Mouse (Mus musculus): ENCODE data around the gene Alg14. TPM values are rescaled to one million over a fixed set of nuclear protein-coding genes. Genes with fewer than 3 reads are reported as not detected.

Alg14 gene
- polyA plus RNA-seq, 1 experiment = 18.2 TPM

GRCm38 (mm10) chr3:121365131-121365530 is 73.6 kb downstream of the Alg14 start:
- TF ChIP-seq CTCF (IDR thresholded peaks at IDR 0.05; ENCODE audit: low read depth, low read length) (no peak), EP300 (IDR thresholded peaks at IDR 0.05; ENCODE audit: insufficient read depth, low read depth, low read length) (no peak), POLR2A (IDR thresholded peaks at IDR 0.05; ENCODE audit: insufficient read depth, low read length) (no peak)
- Histone ChIP-seq H3K27me3 (ENCODE audit: control insufficient read depth, insufficient read depth, low read length, poor library complexity, severe bottlenecking) (no peaks in the 10 kb centered on the region), H3K9ac (ENCODE audit: low read depth, poor library complexity, severe bottlenecking) (no peak overlapping the region), H3K4me3 (ENCODE audit: low read depth, low read length) (no peak overlapping the region), H3K36me3 (ENCODE audit: control insufficient read depth, insufficient read depth, low read length, poor library complexity, severe bottlenecking) (no peaks in the 10 kb centered on the region), H3K9me3 (replicated peaks; ENCODE audit: control insufficient read depth, insufficient read depth, low read length, poor library complexity, severe bottlenecking) (no peaks in the 10 kb centered on the region), H3K27ac (ENCODE audit: insufficient read depth, low read length) (no peak overlapping the region), H3K4me1 (ENCODE audit: control insufficient read depth, insufficient read depth, low read length) (no peaks in the 10 kb centered on the region)

- TF ChIP-seq EP300 (IDR thresholded peaks at IDR 0.05; ENCODE audit: insufficient read depth, low read depth, low read length) (no peak), CTCF (IDR thresholded peaks at IDR 0.05; ENCODE audit: low read depth, low read length) (no peak), POLR2A (IDR thresholded peaks at IDR 0.05; ENCODE audit: insufficient read depth, low read length) (no peak)
Observed at GRCm38 (mm10) chr3:121368616-121369015, 77.0 kb downstream of the Alg14 start.

DNA sequence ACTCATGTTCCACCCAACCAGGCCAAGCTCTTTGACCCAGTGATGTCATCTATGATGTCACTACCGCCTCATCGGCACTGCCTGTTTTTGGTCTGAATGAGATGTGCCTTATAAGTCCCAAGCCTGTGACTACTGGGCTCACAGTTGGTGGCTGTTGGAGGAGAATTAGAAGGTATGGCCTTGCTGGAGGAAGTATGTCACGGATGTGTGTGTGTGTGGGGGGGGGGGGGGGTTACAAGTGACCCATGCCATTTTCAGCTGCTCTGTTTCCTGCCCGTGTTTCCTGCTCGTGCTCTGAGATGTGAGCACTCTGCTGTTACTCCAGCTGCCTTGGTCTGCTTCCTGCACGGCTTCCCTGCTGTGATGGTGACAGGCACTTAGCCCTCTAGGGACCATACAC is 77.9 kb downstream of the Alg14 start:
- no peaks in the 10 kb centered on the region for H3K9me3 ChIP-seq (replicated peaks; ENCODE audit: control insufficient read depth, insufficient read depth, low read length, poor library complexity, severe bottlenecking)
- no peak overlapping the region for H3K4me3 ChIP-seq (ENCODE audit: low read depth, low read length)

More at GRCm38 (mm10) chr3:121368616-121369015, 77.0 kb downstream of the Alg14 start:
- no peaks in the 10 kb centered on the region for H3K27me3 ChIP-seq (ENCODE audit: control insufficient read depth, insufficient read depth, low read length, poor library complexity, severe bottlenecking)
- H3K9ac ChIP-seq (ENCODE audit: low read depth, poor library complexity, severe bottlenecking) = no peak overlapping the region
- H3K4me3 ChIP-seq (ENCODE audit: low read depth, low read length) = no peak overlapping the region
- H3K27ac ChIP-seq (ENCODE audit: insufficient read depth, low read length) = no peak overlapping the region
- no peaks in the 10 kb centered on the region for H3K9me3 ChIP-seq (replicated peaks; ENCODE audit: control insufficient read depth, insufficient read depth, low read length, poor library complexity, severe bottlenecking)
- H3K36me3 ChIP-seq (ENCODE audit: control insufficient read depth, insufficient read depth, low read length, poor library complexity, severe bottlenecking) = no peaks in the 10 kb centered on the region
- H3K4me1 ChIP-seq (ENCODE audit: control insufficient read depth, insufficient read depth, low read length) = no peaks in the 10 kb centered on the region

DNA sequence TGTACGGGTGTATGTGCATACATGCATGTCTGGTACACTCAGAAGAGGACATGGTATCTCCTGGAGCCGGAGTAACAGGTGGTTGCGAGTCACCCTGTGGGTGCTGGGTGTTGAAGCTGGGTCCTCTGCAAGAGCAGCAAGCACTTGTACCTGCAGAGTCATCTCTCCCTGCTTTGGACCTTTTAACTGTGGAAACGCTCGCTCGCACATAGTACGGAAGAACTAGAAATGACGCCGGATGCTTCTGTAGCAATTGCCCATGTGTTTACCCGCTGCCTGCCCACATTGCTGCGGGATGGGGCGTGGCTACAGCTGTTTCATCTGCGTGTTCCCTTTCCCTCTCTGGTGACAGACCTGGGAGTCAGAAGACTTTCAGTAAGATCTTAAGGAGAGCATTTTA is 78.7 kb downstream of the Alg14 start:
- no peaks in the 10 kb centered on the region for H3K4me1 ChIP-seq (ENCODE audit: control insufficient read depth, insufficient read depth, low read length)
- no peaks in the 10 kb centered on the region for H3K27me3 ChIP-seq (ENCODE audit: control insufficient read depth, insufficient read depth, low read length, poor library complexity, severe bottlenecking)
- no peak overlapping the region for H3K27ac ChIP-seq (ENCODE audit: insufficient read depth, low read length)
- H3K4me3 ChIP-seq (ENCODE audit: low read depth, low read length) = no peak overlapping the region
- no peak overlapping the region for H3K9ac ChIP-seq (ENCODE audit: low read depth, poor library complexity, severe bottlenecking)
- no peaks in the 10 kb centered on the region for H3K36me3 ChIP-seq (ENCODE audit: control insufficient read depth, insufficient read depth, low read length, poor library complexity, severe bottlenecking)
- no peak for TF ChIP-seq CTCF (IDR thresholded peaks at IDR 0.05; ENCODE audit: low read depth, low read length)
- TF ChIP-seq POLR2A (IDR thresholded peaks at IDR 0.05; ENCODE audit: insufficient read depth, low read length) = no peak
- TF ChIP-seq EP300 (IDR thresholded peaks at IDR 0.05; ENCODE audit: insufficient read depth, low read depth, low read length) = no peak
- H3K9me3 ChIP-seq (replicated peaks; ENCODE audit: control insufficient read depth, insufficient read depth, low read length, poor library complexity, severe bottlenecking) = no peaks in the 10 kb centered on the region

More for the DNA sequence above, 77.9 kb downstream of the Alg14 start:
- Histone ChIP-seq H3K36me3 (ENCODE audit: control insufficient read depth, insufficient read depth, low read length, poor library complexity, severe bottlenecking) (no peaks in the 10 kb centered on the region), H3K9ac (ENCODE audit: low read depth, poor library complexity, severe bottlenecking) (no peak overlapping the region), H3K27ac (ENCODE audit: insufficient read depth, low read length) (no peak overlapping the region), H3K4me1 (ENCODE audit: control insufficient read depth, insufficient read depth, low read length) (no peaks in the 10 kb centered on the region), H3K27me3 (ENCODE audit: control insufficient read depth, insufficient read depth, low read length, poor library complexity, severe bottlenecking) (no peaks in the 10 kb centered on the region)
- no peak for TF ChIP-seq POLR2A (IDR thresholded peaks at IDR 0.05; ENCODE audit: insufficient read depth, low read length)
- no peak for TF ChIP-seq EP300 (IDR thresholded peaks at IDR 0.05; ENCODE audit: insufficient read depth, low read depth, low read length)
- TF ChIP-seq CTCF (IDR thresholded peaks at IDR 0.05; ENCODE audit: low read depth, low read length) = no peak

GRCm38 (mm10) chr3:121370830-121371526 is 79.4 kb downstream of the Alg14 start:
- no peaks in the 10 kb centered on the region for H3K27me3 ChIP-seq (ENCODE audit: control insufficient read depth, insufficient read depth, low read length, poor library complexity, severe bottlenecking)
- H3K4me3 ChIP-seq (ENCODE audit: low read depth, low read length) = no peak overlapping the region
- no peak for TF ChIP-seq CTCF (IDR thresholded peaks at IDR 0.05; ENCODE audit: low read depth, low read length)
- no peak for TF ChIP-seq EP300 (IDR thresholded peaks at IDR 0.05; ENCODE audit: insufficient read depth, low read depth, low read length)
- TF ChIP-seq POLR2A (IDR thresholded peaks at IDR 0.05; ENCODE audit: insufficient read depth, low read length) = no peak
- no peaks in the 10 kb centered on the region for H3K9me3 ChIP-seq (replicated peaks; ENCODE audit: control insufficient read depth, insufficient read depth, low read length, poor library complexity, severe bottlenecking)
- no peak overlapping the region for H3K27ac ChIP-seq (ENCODE audit: insufficient read depth, low read length)
- no peaks in the 10 kb centered on the region for H3K4me1 ChIP-seq (ENCODE audit: control insufficient read depth, insufficient read depth, low read length)
- H3K9ac ChIP-seq (ENCODE audit: low read depth, poor library complexity, severe bottlenecking) = no peak overlapping the region
- H3K36me3 ChIP-seq (ENCODE audit: control insufficient read depth, insufficient read depth, low read length, poor library complexity, severe bottlenecking) = no peaks in the 10 kb centered on the region

DNA sequence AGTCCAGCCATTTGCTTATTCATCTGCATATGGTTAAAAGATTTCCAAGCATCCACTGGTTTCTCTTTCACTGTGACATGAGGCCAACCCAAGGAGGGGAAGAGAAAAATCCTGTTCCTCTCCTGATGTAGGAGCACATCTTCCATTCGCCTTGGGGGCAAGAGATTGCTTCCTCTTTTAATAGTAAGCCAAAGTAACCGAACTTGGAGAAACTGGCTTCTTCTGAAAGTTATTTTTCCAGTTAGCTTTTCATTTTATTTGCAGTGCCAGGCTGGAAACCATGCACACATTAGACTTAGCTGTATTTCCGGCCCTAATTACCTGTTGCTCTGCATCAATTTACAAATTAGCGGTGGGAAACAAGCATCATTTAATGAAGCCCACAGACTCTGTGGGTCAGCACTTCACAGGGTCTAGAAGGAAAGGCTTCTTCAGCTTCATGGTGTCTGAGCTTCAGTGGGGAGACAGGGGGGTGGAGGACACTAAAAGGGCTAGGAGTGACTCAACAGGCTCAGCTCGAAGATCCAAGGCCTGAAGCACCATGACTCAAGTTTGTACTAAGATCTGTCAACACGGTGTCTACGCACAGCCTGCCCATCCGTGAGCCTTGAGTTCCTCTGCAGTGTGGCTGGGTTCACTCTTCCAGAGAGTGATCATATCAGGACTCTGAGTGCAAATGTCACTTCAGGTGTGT is 80.1 kb downstream of the Alg14 start:
- no peak for TF ChIP-seq EP300 (IDR thresholded peaks at IDR 0.05; ENCODE audit: insufficient read depth, low read depth, low read length)
- TF ChIP-seq POLR2A (IDR thresholded peaks at IDR 0.05; ENCODE audit: insufficient read depth, low read length) = no peak
- no peak for TF ChIP-seq CTCF (IDR thresholded peaks at IDR 0.05; ENCODE audit: low read depth, low read length)
- H3K9ac ChIP-seq (ENCODE audit: low read depth, poor library complexity, severe bottlenecking) = no peak overlapping the region

More for the DNA sequence above, 80.1 kb downstream of the Alg14 start:
- Histone ChIP-seq H3K36me3 (ENCODE audit: control insufficient read depth, insufficient read depth, low read length, poor library complexity, severe bottlenecking) (no peaks in the 10 kb centered on the region), H3K4me3 (ENCODE audit: low read depth, low read length) (no peak overlapping the region), H3K9me3 (replicated peaks; ENCODE audit: control insufficient read depth, insufficient read depth, low read length, poor library complexity, severe bottlenecking) (no peaks in the 10 kb centered on the region), H3K4me1 (ENCODE audit: control insufficient read depth, insufficient read depth, low read length) (no peaks in the 10 kb centered on the region), H3K27ac (ENCODE audit: insufficient read depth, low read length) (no peak overlapping the region), H3K27me3 (ENCODE audit: control insufficient read depth, insufficient read depth, low read length, poor library complexity, severe bottlenecking) (no peaks in the 10 kb centered on the region)
